Mouse (Mus musculus) liver (tissue): ENCODE data around the gene Mutyh.

ENCODE experiments used
- DNase-seq: peaks from one replicate; pipeline ENCODE4 v3.0.0-alpha.2; 2020; ENCODE audit warnings: mixed read lengths

Mutyh gene

DNA sequence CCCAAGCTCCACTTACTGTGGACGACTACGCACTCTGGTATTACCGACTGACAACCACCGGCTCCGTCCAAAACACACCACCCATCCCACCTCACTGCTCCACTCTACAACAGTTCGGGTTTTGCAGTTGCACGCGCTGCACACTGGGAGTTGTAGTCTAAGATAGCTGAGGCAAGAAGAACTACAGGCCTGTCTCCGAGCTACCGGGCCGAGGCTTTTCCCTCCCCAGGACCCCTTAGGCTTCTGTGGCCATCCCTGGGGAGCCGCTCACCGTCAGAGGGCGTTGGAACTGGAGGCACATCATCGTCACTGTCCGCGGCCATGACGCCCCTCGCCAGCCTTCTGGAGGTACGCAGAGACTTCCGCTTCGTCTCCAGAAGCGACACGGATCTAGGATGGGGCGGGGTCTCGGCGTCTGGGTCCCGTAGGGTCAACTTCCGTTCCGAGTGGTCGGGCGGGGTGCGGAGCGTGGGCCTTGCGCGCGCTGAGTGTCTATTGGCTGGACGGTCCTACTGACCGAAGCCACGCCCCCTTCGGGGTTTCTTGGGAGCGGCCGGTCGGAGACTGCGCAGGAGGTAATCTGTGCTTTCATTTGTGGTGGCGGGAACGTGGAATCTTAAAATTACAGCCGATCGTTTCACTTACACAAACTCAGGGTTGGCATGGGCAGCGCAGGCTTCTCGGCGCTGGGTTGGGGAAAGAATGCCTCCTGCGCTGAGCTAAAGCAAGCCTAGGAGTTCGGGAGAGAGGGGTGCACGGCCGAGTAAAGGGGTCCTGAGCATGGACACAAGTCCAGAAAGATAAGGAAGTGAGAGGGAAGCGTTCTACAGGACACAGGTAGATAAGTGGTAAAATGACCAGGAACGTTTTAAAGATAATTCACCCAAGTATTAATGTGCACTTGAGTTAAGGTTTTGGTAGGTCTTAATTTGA, at the start of gene Mutyh, which contains the start of gene Toe1:
Gene Mutyh, plus strand, starts transcription at position 527 of the 933 bp plus-strand sequence.
Gene Toe1, minus strand, starts transcription at position 444 of the 933 bp plus-strand sequence.
- DNase-seq = peak; percentile 98

- DNase-seq = no peak
Observed at GRCm38 (mm10) chr4:116761914-116762313, 45.6 kb upstream of the Mutyh start.

DNA sequence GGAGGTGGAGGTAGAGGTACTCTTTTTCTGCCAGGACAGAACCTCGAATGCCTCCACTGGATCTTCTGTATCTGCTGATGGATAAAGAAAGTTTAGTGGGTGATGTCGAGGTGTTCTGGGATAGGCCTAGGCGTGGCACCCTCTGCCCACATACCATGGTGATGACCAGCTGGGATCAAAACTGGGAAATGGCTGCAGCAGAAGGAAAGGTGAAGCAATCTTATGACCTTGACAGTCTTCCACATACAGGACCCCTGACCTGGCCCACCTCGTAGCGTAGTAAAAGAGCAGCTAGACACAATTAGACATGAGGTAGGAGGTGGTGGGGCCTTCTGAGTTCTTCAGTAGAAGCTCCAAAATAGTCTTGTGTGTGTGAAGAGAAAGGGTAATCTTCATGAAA, 43.5 kb upstream of the Mutyh start:
- DNase-seq = no peak

DNA sequence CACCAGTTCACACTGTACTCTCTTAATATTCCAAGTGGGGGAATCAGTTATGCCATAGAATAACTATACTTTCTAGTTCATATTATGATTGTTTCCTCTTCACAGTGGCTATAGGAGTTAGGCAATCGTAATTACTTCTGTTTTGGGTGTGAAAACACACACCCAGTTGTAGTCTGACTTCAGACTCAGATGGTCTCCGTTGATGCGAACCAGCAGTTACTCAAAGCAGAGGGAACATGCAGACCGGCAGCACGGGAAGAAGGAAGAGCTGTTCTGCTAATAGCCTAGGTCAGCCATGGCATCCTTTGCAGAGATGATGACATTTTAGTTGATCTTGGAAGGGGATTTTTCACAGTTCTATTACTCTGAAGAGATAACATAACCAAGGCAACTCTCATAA, 39.0 kb upstream of the Mutyh start:
- DNase-seq = no peak

DNA sequence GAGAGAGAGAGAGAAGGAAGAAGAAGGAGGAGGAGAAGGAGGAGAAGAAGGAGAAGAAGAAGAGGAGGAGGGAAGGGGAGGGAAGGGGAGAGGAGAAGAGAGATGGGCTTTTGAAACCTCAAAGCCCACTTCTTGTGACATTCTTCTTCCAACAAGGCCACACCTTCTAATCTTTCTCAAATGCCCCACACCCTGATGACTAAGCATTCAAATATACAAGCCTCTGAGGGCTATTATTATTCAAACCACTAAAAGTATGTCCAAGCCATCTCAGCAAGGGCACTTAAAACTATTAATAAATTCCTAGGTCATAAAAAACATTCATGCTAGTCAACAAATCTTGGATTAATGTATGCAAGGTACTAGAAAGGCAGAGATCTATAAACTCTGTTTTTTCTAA, 38.5 kb upstream of the Mutyh start:
- no peak for DNase-seq

- no peak for DNase-seq
Observed at GRCm38 (mm10) chr4:116776391-116776790, 31.1 kb upstream of the Mutyh start.

- no peak for DNase-seq
Observed at GRCm38 (mm10) chr4:116777079-116777478, 30.4 kb upstream of the Mutyh start.

DNA sequence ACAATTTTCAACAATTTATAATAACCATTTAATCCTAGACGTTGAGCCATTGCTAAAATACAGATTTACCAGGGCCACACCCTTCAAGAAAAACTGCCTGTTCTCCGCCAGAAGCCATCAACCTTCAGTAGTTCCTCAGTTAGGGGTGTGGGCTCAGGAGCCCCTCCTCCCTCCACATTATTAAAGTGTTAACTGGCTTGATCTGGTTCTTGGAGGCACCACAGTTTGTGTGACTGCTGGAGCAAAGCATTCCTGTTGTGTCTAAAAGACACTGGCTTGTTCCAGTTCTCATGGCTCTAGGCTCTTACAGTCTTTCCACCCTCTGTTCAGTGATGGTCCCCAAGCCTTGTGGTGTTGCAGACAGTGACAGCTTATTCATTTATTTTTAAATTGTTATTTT, 27.0 kb upstream of the Mutyh start:
- no peak for DNase-seq

DNA sequence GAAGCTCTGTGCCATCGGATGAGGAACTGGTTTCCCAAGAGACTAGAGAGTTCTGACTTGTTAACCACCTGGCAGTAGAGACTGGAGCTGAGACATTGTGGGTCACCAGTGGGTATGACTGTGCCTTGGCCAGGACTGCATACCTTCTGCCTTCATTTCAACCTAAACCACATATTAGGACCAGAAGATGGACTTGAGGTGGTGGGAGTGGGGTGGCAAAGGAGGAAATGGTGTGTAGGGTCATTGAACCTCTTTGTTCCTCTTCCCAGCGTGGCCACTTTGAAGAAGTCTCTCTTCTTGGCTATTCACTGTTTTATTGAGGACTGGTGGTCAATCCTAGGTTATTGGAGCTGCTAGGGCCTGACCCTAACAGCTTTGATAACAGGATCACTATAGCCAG, 26.2 kb upstream of the Mutyh start:
- no peak for DNase-seq

DNA sequence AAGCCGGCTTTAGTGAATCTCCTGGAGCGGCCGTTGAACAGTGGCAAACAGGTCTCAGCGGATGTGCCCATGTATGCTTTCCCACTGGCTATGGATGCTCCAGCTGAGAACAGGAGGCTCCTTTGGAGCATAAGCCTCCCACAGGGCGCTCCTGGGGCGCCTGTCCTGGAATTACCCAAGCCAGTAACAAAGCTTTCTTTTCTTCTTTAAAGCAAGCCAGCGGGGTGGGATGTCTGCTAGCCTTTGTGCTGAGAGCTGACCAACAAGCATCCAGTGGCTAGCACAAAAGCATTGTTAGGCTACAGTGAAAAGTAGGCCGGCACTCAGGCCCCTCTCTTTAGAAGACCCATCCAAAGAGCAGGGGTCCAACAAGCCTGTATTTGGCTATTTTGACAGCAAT, 25.4 kb upstream of the Mutyh start:
- DNase-seq = no peak

DNA sequence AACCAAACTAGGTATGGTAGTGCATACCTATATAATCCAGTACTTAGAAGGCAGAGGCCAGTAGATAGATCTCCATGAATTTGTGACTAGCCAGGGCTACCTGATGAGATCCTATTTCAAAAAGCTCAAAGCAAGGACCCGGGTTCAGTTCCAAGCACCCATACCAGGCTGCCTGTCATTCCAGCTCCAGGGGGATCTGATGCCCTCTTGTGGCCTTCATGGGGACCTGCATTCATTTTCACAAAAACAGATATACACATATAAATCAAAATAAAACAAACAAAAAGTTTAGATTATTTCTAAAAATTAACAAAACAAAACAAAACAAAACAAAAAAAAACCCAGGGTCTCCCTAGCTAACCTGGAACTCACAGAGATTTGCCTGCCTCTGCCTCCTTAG, 20.9 kb upstream of the Mutyh start:
- no peak for DNase-seq

- DNase-seq = no peak
Observed at GRCm38 (mm10) chr4:116787985-116788760, 19.4 kb upstream of the Mutyh start.

DNA sequence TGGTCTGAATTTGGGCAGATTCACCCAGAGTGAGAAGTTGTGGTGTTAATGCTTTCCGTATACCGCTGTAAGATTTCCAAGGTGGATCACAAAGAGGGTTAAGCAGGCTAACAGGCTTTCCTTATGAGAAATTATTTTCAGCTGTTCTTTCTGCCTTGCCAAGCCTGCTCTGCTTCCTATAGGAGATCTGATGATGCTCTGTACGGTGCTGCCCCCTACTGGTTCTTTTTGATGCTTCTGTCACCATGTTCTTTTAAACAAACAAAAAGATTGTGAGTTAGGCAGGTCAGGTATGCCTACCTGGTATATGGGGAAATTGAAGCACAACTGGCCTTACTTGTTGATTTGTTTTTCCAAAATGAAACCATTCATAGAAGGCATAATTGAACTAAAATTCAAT, 18.6 kb upstream of the Mutyh start:
- peak; percentile 76 for DNase-seq

DNA sequence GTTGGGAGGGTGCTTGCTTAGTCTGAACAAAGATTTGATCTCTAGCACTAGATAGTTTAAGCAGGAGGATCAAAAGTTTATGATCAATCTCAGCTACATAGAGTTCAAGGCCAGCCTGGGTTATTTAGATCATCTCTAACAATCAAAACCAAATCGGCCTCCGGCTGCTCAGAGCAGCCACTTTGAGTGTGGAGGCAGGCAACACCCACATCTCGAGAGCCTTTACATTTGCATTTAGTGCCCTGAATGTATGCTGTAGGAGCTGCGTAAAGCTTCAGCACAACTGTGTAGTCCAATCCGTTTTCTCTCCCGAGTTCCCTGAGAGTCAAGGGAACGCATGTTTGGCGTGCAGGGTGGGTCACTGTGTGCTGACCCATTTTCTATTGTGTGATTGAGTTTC, 15.1 kb upstream of the Mutyh start:
- DNase-seq = no peak

- DNase-seq = no peak
Observed at GRCm38 (mm10) chr4:116794273-116794672, 13.2 kb upstream of the Mutyh start.

- no peak for DNase-seq
Observed at GRCm38 (mm10) chr4:116796442-116797110, 10.9 kb upstream of the Mutyh start.

- peak; percentile 40 for DNase-seq
Observed at GRCm38 (mm10) chr4:116799901-116800300, 7.6 kb upstream of the Mutyh start.

GRCm38 (mm10) chr4:116811012-116811411, 3.5 kb downstream of the Mutyh start:
- DNase-seq = no peak

GRCm38 (mm10) chr4:116815276-116815675, 7.8 kb downstream of the Mutyh start:
- no peak for DNase-seq

GRCm38 (mm10) chr4:116817486-116817885, 10.0 kb downstream of the Mutyh start:
- no peak for DNase-seq

- DNase-seq = no peak
Observed at GRCm38 (mm10) chr4:116819968-116820901, 12.7 kb downstream of the Mutyh start.
